Mouse (Mus musculus) MEL (cell line): ENCODE data around the gene Mt2. TPM values are rescaled to one million over a fixed set of nuclear protein-coding genes. Genes with fewer than 3 reads are reported as not detected.

ENCODE experiments used
- DNase-seq: peaks from one replicate; pipeline ENCODE4 v3.0.0; 2011; ENCODE audit warnings: low read depth, low spot score
- H3K27ac ChIP-seq: 2 replicates; pipeline ENCODE4 v1.5.1; 2012; ENCODE audit warnings: low read depth, mild to moderate bottlenecking, control low read depth, low read length, moderate library complexity; ENCODE audit not compliant: control insufficient read depth
- H3K27me3 ChIP-seq, 2 experiments: fragments of 150-350 bp in 1 of 2; sonication (generic) in 1 of 2; 2 replicates each; pipeline ENCODE4 v1.6.1; 2012; ENCODE audit warnings: low read length in 2 of 2, mild to moderate bottlenecking in 2 of 2, improper control_type of control experiment in 1 of 2, moderate library complexity in 1 of 2; ENCODE audit not compliant: insufficient read depth in 2 of 2, control insufficient read depth in 1 of 2
- H3K36me3 ChIP-seq, 2 experiments: 2 replicates each; pipeline ENCODE4 v1.6.1; 2012 to 2014; ENCODE audit warnings: low read length in 2 of 2, improper control_type of control experiment in 1 of 2, inconsistent platforms in 1 of 2, mild to moderate bottlenecking in 1 of 2; ENCODE audit not compliant: insufficient read depth in 2 of 2, control insufficient read depth in 1 of 2
- H3K4me1 ChIP-seq, 2 experiments: fragments of 150-350 bp in 1 of 2; sonication (generic) in 1 of 2; 2 replicates each; pipeline ENCODE4 v1.6.1; 2012; ENCODE audit warnings: low read length in 2 of 2, improper control_type of control experiment in 1 of 2, mild to moderate bottlenecking in 1 of 2; ENCODE audit not compliant: insufficient read depth in 2 of 2, control insufficient read depth in 1 of 2
- H3K4me3 ChIP-seq, 2 experiments: fragments of 150-350 bp in 1 of 2; sonication (generic) in 1 of 2; 2 replicates each; pipeline ENCODE4 v1.5.1; 2012; ENCODE audit warnings: low read depth in 2 of 2, low read length in 2 of 2, mild to moderate bottlenecking in 2 of 2, moderate library complexity in 2 of 2, control low read depth in 1 of 2, improper control_type of control experiment in 1 of 2; ENCODE audit not compliant: control insufficient read depth in 1 of 2, insufficient read depth in 1 of 2
- H3K79me2 ChIP-seq: 2 replicates; pipeline ENCODE4 v1.6.1; 2012; ENCODE audit warnings: mild to moderate bottlenecking, low read length, moderate library complexity; ENCODE audit not compliant: control insufficient read depth, poor library complexity, insufficient read depth
- H3K9ac ChIP-seq: 2 replicates; pipeline ENCODE4 v1.6.1; 2012; ENCODE audit warnings: low read depth, mild to moderate bottlenecking, control low read depth, low read length, moderate library complexity; ENCODE audit not compliant: control insufficient read depth, poor library complexity, severe bottlenecking
- H3K9me3 ChIP-seq: fragments of 150-350 bp; sonication (generic); replicated peaks from 2 replicates; pipeline ENCODE4 v1.6.1; 2012; ENCODE audit warnings: mild to moderate bottlenecking, low read length, improper control_type of control experiment, moderate library complexity; ENCODE audit not compliant: insufficient read depth
- CHD1 ChIP-seq: IDR thresholded peaks from 2 replicates; pipeline ENCODE4 v1.6.1; 2012; ENCODE audit warnings: low read depth, mild to moderate bottlenecking, inconsistent platforms, low read length, improper control_type of control experiment
- CHD2 ChIP-seq: IDR thresholded peaks from 2 replicates; pipeline ENCODE4 v1.6.1; 2011; ENCODE audit warnings: low read length, improper control_type of control experiment
- CTCF ChIP-seq, 3 experiments: IDR thresholded peaks in 2 of 3; conservative IDR thresholded peaks in 1 of 3; 2 replicates each; pipeline ENCODE4 v1.5.1; 2011 to 2012; ENCODE audit warnings: low read length in 3 of 3, low read depth in 2 of 3, mild to moderate bottlenecking in 2 of 3, improper control_type of control experiment in 1 of 3, inconsistent platforms in 1 of 3, mixed read lengths in 1 of 3, moderate library complexity in 1 of 3; ENCODE audit not compliant: control insufficient read depth in 1 of 3, insufficient read depth in 1 of 3, poor library complexity in 1 of 3, severe bottlenecking in 1 of 3
- EP300 ChIP-seq, 2 experiments: IDR thresholded peaks; 2 replicates each; pipeline ENCODE4 v1.6.1; 2011; ENCODE audit warnings: improper control_type of control experiment in 2 of 2, low read length in 2 of 2, low read depth in 1 of 2, mild to moderate bottlenecking in 1 of 2
- GABPA ChIP-seq: IDR thresholded peaks from 2 replicates; pipeline ENCODE4 v1.6.1; 2012; ENCODE audit warnings: low read depth, mild to moderate bottlenecking, inconsistent platforms, low read length, improper control_type of control experiment, moderate library complexity
- HCFC1 ChIP-seq: IDR thresholded peaks from 2 replicates; pipeline ENCODE4 v1.6.1; 2012; ENCODE audit warnings: low read depth, mild to moderate bottlenecking, inconsistent platforms, low read length, improper control_type of control experiment, moderate library complexity
- JUND ChIP-seq: IDR thresholded peaks from 2 replicates; pipeline ENCODE4 v1.6.1; 2011; ENCODE audit warnings: low read depth, mild to moderate bottlenecking, improper control_type of control experiment, low read length
- KAT2A ChIP-seq: conservative IDR thresholded peaks from 2 replicates; pipeline ENCODE4 v1.6.1; 2012; ENCODE audit warnings: low read depth, low read length, improper control_type of control experiment, inconsistent platforms
- MAFK ChIP-seq: IDR thresholded peaks from 2 replicates; pipeline ENCODE4 v1.6.1; 2011; ENCODE audit warnings: low read depth, mild to moderate bottlenecking, low read length, improper control_type of control experiment, borderline replicate concordance
- MAX ChIP-seq: IDR thresholded peaks from 2 replicates; pipeline ENCODE4 v1.6.1; 2011; ENCODE audit warnings: low read length, improper control_type of control experiment
- MAZ ChIP-seq: IDR thresholded peaks from 2 replicates; pipeline ENCODE4 v1.6.1; 2012; ENCODE audit warnings: low read depth, mild to moderate bottlenecking, inconsistent platforms, low read length, improper control_type of control experiment
- NELFE ChIP-seq: IDR thresholded peaks from 2 replicates; pipeline ENCODE4 v1.6.1; 2011; ENCODE audit warnings: low read depth, low read length, improper control_type of control experiment
- NRF1 ChIP-seq: IDR thresholded peaks from 2 replicates; pipeline ENCODE4 v1.6.1; 2014; ENCODE audit warnings: low read depth, mild to moderate bottlenecking, inconsistent platforms, low read length, improper control_type of control experiment, moderate library complexity; ENCODE audit not compliant: poor library complexity, insufficient read depth, severe bottlenecking
- POLR2A ChIP-seq, 2 experiments: IDR thresholded peaks; 2 replicates each; pipeline ENCODE4 v1.6.1; 2011 to 2012; ENCODE audit warnings: low read length in 2 of 2, mild to moderate bottlenecking in 2 of 2, control low read depth in 1 of 2, improper control_type of control experiment in 1 of 2, low read depth in 1 of 2, moderate library complexity in 1 of 2; ENCODE audit not compliant: control insufficient read depth in 1 of 2, insufficient read depth in 1 of 2, poor library complexity in 1 of 2
- POLR2AphosphoS2 ChIP-seq: IDR thresholded peaks from 2 replicates; pipeline ENCODE4 v1.6.1; 2011; ENCODE audit warnings: low read length, improper control_type of control experiment
- RAD21 ChIP-seq: IDR thresholded peaks from 2 replicates; pipeline ENCODE4 v1.6.1; 2011; ENCODE audit warnings: mild to moderate bottlenecking, low read depth, low read length, improper control_type of control experiment
- RCOR1 ChIP-seq: IDR thresholded peaks from 2 replicates; pipeline ENCODE4 v1.6.1; 2012; ENCODE audit warnings: low read depth, mild to moderate bottlenecking, inconsistent platforms, low read length, improper control_type of control experiment
- SIN3A ChIP-seq: IDR thresholded peaks from 2 replicates; pipeline ENCODE4 v1.6.1; 2012; ENCODE audit warnings: low read length, improper control_type of control experiment, inconsistent platforms
- TBP ChIP-seq: IDR thresholded peaks from 2 replicates; pipeline ENCODE4 v1.8.0; 2011; ENCODE audit warnings: low read depth, low read length, improper control_type of control experiment
- USF1 ChIP-seq: IDR thresholded peaks from 2 replicates; pipeline ENCODE4 v1.6.1; 2014; ENCODE audit warnings: low read depth, mild to moderate bottlenecking, inconsistent platforms, low read length, improper control_type of control experiment, moderate library complexity
- USF2 ChIP-seq, 2 experiments: IDR thresholded peaks; 2 replicates each; pipeline ENCODE4 v1.6.1; 2011 to 2012; ENCODE audit warnings: improper control_type of control experiment in 2 of 2, low read length in 2 of 2, borderline replicate concordance in 1 of 2, inconsistent platforms in 1 of 2, low read depth in 1 of 2, mild to moderate bottlenecking in 1 of 2; ENCODE audit not compliant: insufficient read depth in 1 of 2
- ZMIZ1 ChIP-seq: IDR thresholded peaks from 2 replicates; pipeline ENCODE4 v1.6.1; 2012; ENCODE audit warnings: low read depth, mild to moderate bottlenecking, inconsistent platforms, low read length, improper control_type of control experiment, moderate library complexity
- ZNF384 ChIP-seq: IDR thresholded peaks from 2 replicates; pipeline ENCODE4 v1.6.1; 2012; ENCODE audit warnings: low read depth, mild to moderate bottlenecking, inconsistent platforms, low read length, improper control_type of control experiment
- polyA plus RNA-seq, 2 experiments: library from polyadenylated mRNA; stranded (reverse) in 1 of 2; unstranded in 1 of 2; fragments of >175 nt in 1 of 2; fragments of >200 nt in 1 of 2; gene quantifications; 2 replicates each; pipeline versions ENCODE4 v1.2.1 to v1.2.4; 2012; ENCODE audit warnings: low replicate concordance in 2 of 2, low read depth in 1 of 2; ENCODE audit not compliant: insufficient read length in 2 of 2, insufficient read depth in 1 of 2, missing spikeins in 1 of 2
- total RNA-seq: library from RNA; depleted of rRNA; stranded (reverse); fragments of 300-350 nt; gene quantifications from 2 replicates; pipeline ENCODE4 v1.2.3, GENCODE M21; 2012

Mt2 gene
- total and polyA plus RNA-seq, 3 experiments: 469 to 2,013 TPM; not detected in 1

DNA sequence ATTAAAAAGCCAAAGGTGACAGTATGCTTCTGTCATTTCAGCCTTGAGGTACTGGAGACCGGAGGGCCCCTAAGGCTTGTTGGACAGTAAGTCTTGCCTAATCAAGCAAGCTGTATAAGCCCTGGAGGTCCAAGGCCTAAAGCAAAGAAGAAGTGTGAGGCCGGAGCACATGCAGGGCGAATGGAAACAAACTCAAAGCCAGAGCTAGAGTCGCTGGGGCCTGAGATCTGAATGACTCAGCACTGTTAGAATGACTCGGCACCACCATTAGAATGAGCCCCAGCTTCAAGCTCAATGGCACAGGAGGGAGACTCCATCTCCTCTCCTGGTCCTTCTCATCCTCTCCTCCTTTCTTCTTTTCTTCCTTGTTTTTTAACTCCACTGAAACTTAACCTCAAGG lies 21.5 kb upstream of the Mt2 start:
- Histone ChIP-seq H3K27ac (no peak overlapping the region; the same call in 1 of the 2 replicates), H3K4me3 (no peak overlapping the region), H3K79me2 (no peaks in the 10 kb centered on the region), H3K4me1 (peaks cover 3 to 13% of the 10 kb centered on the region in 2 experiments), H3K9me3 (no peaks in the 10 kb centered on the region), H3K9ac (no peak overlapping the region), H3K27me3 (no peaks in the 10 kb centered on the region), H3K36me3 (peaks cover 0 to 8% of the 10 kb centered on the region in 2 experiments; a peak in 2 of 4 replicates)
- no peak for TF ChIP-seq NELFE
- no peak for TF ChIP-seq ZNF384
- no peak for TF ChIP-seq USF2 (IDR thresholded peaks at IDR 0.05; ENCODE audit: borderline replicate concordance in 1 of 2, insufficient read depth in 1 of 2, low read depth in 1 of 2, low read length in 2 of 2)
- TF ChIP-seq CHD1: no peak
- TF ChIP-seq ZMIZ1: no peak
- TF ChIP-seq RCOR1: no peak
- 0 out of 2 replicates have a peak, but pooled peaks have one; percentile 15 for TF ChIP-seq TBP
- no peak for TF ChIP-seq NRF1
- no peak for TF ChIP-seq KAT2A
- no peak for TF ChIP-seq CHD2
- TF ChIP-seq JUND: no peak
- TF ChIP-seq HCFC1: no peak
- TF ChIP-seq MAX: peak; percentile 55
- TF ChIP-seq GABPA: peak; percentile 68; the same call in 1 of the 2 replicates
- 0 out of 2 replicates have a peak, but pooled peaks have one; percentile 36 for TF ChIP-seq MAFK
- TF ChIP-seq POLR2AphosphoS2: no peak
- no peak for TF ChIP-seq CTCF (IDR thresholded peaks at IDR 0.05 in 2 of 3, conservative IDR thresholded peaks at IDR 0.05 in 1 of 3; ENCODE audit: control insufficient read depth in 1 of 3, insufficient read depth in 1 of 3, low read depth in 2 of 3, low read length in 3 of 3, poor library complexity in 1 of 3, severe bottlenecking in 1 of 3)
- no peak for TF ChIP-seq EP300 (IDR thresholded peaks at IDR 0.05; ENCODE audit: low read depth in 1 of 2, low read length in 2 of 2)
- TF ChIP-seq USF1: no peak
- TF ChIP-seq RAD21: no peak
- no peak for TF ChIP-seq SIN3A
- TF ChIP-seq MAZ: no peak
- TF ChIP-seq POLR2A (IDR thresholded peaks at IDR 0.05; ENCODE audit: control insufficient read depth in 1 of 2, insufficient read depth in 1 of 2, low read depth in 1 of 2, low read length in 2 of 2, poor library complexity in 1 of 2): no peak
- peak; percentile 64 for DNase-seq
